Mouse (Mus musculus) ovary, postnatal 36 days (tissue): Measurements from ENCODE around the gene Olfr38.

Source experiments
- DNase-seq: peaks from one replicate; pipeline ENCODE4 v3.0.0; 2022; ENCODE audit warnings: low spot score, mixed read lengths

Gene Olfr38

GRCm38 (mm10) chr6:42756104-42756503 lies at the start of gene Olfr38:
Gene Olfr38 (plus strand): TSS chr6:42756404.
- no peak for DNase-seq

GRCm38 (mm10) chr6:42709291-42710211 lies 46.7 kb upstream of the Olfr38 start, which contains the start of gene Tcaf1:
Gene Tcaf1 (minus strand): TSS chr6:42710088.
- peak; percentile 77 for DNase-seq

GRCm38 (mm10) chr6:42714668-42715067 lies 41.5 kb upstream of the Olfr38 start:
- peak; percentile 41 for DNase-seq

GRCm38 (mm10) chr6:42717973-42718372 lies 38.2 kb upstream of the Olfr38 start:
- DNase-seq: no peak

- no peak for DNase-seq
These were observed 17.1 kb upstream of the Olfr38 start, which contains the start of gene Olfr453 for GRCm38 (mm10) chr6:42739071-42739470. Gene Olfr453 (plus strand): TSS chr6:42739371.

GRCm38 (mm10) chr6:42742303-42742702 lies 13.9 kb upstream of the Olfr38 start:
- DNase-seq: no peak

- no peak for DNase-seq
These were observed 8.4 kb upstream of the Olfr38 start for GRCm38 (mm10) chr6:42747846-42748245.

GRCm38 (mm10) chr6:42777066-42777465 lies 20.9 kb downstream of the Olfr38 start:
- DNase-seq: no peak

- DNase-seq: no peak
These were observed 28.6 kb downstream of the Olfr38 start, which contains the start of gene Olfr452 for GRCm38 (mm10) chr6:42784793-42785192. Gene Olfr452 (plus strand): TSS chr6:42785093.

- no peak for DNase-seq
These were observed 34.2 kb downstream of the Olfr38 start for GRCm38 (mm10) chr6:42790247-42790948.

- DNase-seq: no peak
These were observed 34.8 kb downstream of the Olfr38 start for GRCm38 (mm10) chr6:42790949-42791556.

GRCm38 (mm10) chr6:42794982-42795381 lies 38.8 kb downstream of the Olfr38 start:
- no peak for DNase-seq

GRCm38 (mm10) chr6:42811639-42812038 lies 55.4 kb downstream of the Olfr38 start, which contains the start of gene Olfr450:
Gene Olfr450 (plus strand): TSS chr6:42811939.
- no peak for DNase-seq
